Mouse (Mus musculus) thymus, adult 2 months (tissue): Measurements from ENCODE around the gene Tinagl1. TPM values are rescaled to one million over a fixed set of nuclear protein-coding genes. Genes with fewer than 3 reads are reported as not detected.

Experiments used
- DNase-seq: peaks from one replicate; pipeline ENCODE4 v3.0.0; 2021
- H3K27ac ChIP-seq: fragments of 200-500 bp; 2 replicates; pipeline ENCODE4 v1.5.1; 2012; ENCODE audit warnings: low read length, control low read depth; ENCODE audit not compliant: control insufficient read depth, insufficient read depth
- H3K27me3 ChIP-seq: fragments of 200-500 bp; 2 replicates; pipeline ENCODE4 v1.6.1; 2012; ENCODE audit warnings: mild to moderate bottlenecking, low read length, moderate library complexity, mixed read lengths; ENCODE audit not compliant: control insufficient read depth, insufficient read depth
- H3K36me3 ChIP-seq: fragments of 200-500 bp; 2 replicates; pipeline ENCODE4 v1.6.1; 2012; ENCODE audit warnings: mild to moderate bottlenecking, low read length, moderate library complexity; ENCODE audit not compliant: control insufficient read depth, insufficient read depth
- H3K4me1 ChIP-seq: fragments of 200-500 bp; replicated peaks from 2 replicates; pipeline ENCODE4 v1.6.1; 2012; ENCODE audit warnings: low read length; ENCODE audit not compliant: control insufficient read depth, insufficient read depth
- H3K4me3 ChIP-seq: fragments of 200-500 bp; 2 replicates; pipeline ENCODE4 v1.5.1; 2012; ENCODE audit warnings: mild to moderate bottlenecking, low read length, control low read depth, moderate library complexity; ENCODE audit not compliant: control insufficient read depth, insufficient read depth
- CTCF ChIP-seq: fragments of 200-500 bp; IDR thresholded peaks from 2 replicates; pipeline ENCODE4 v1.5.1; 2012; ENCODE audit warnings: mild to moderate bottlenecking, control low read depth, low read length, moderate library complexity, borderline replicate concordance; ENCODE audit not compliant: control insufficient read depth, poor library complexity, insufficient read depth; ENCODE audit errors: extremely low read depth
- POLR2A ChIP-seq: fragments of 200-500 bp; IDR thresholded peaks from 2 replicates; pipeline ENCODE4 v1.6.1; 2012; ENCODE audit warnings: mild to moderate bottlenecking, low read length, control low read depth, moderate library complexity; ENCODE audit not compliant: control insufficient read depth, poor library complexity, insufficient read depth; ENCODE audit errors: extremely low read depth
- WGBS: fragments of 180-500 bp; shearing (Covaris S2); methylation state at CpG from one replicate; pipeline ENCODE4 v1.1.7; 2018; 5-methylcytosine and 5-hydroxymethylcytosine counted together
- polyA plus RNA-seq: library from polyadenylated mRNA; depleted of rRNA; stranded (reverse); fragments of >200 nt; gene quantifications from 2 replicates; pipeline ENCODE4 v1.2.3, GENCODE M21; 2012

Gene Tinagl1
- polyA plus RNA-seq, 1 experiment, result 40.3 TPM

DNA sequence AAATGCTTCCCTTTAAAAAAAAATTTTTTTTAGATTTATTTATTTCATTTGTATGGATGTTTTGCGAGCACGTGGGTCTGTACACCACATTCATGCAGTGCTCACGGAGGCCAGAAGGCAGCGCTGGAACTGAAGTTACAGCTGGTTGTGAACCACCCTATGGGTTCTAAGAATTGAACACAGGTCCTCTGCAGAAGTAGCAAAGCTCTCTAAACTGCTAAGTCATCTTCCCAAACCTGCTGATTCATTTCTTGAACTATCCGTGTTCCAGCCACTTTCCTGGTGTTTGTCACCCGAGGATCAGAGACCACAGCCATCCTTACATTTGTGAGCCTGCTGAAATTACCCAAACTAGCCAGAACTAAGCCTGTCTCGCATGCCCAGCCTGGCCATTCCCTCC lies 37.5 kb upstream of the Tinagl1 start:
- DNase-seq, result no peak
- no peaks in the 10 kb centered on the region for H3K27me3 ChIP-seq
- no peaks in the 10 kb centered on the region for H3K36me3 ChIP-seq
- H3K4me3 ChIP-seq, result no peak overlapping the region
- TF ChIP-seq CTCF (no peak), POLR2A (no peak)
- no peak overlapping the region for H3K27ac ChIP-seq
- H3K4me1 ChIP-seq, result no peaks in the 10 kb centered on the region
- 66% methylated on average over 7 of the region's 7 CpGs for WGBS

- no peak for DNase-seq
- H3K27me3 ChIP-seq, result no peaks in the 10 kb centered on the region
- WGBS, result 88% methylated on average over 2 of the region's 2 CpGs
- H3K4me3 ChIP-seq, result no peak overlapping the region
- no peaks in the 10 kb centered on the region for H3K36me3 ChIP-seq
- H3K4me1 ChIP-seq, result no peaks in the 10 kb centered on the region
- no peak overlapping the region for H3K27ac ChIP-seq
- TF ChIP-seq POLR2A, result no peak
- TF ChIP-seq CTCF, result no peak
Observed at GRCm38 (mm10) chr4:130211870-130212269, 36.9 kb upstream of the Tinagl1 start.

DNA sequence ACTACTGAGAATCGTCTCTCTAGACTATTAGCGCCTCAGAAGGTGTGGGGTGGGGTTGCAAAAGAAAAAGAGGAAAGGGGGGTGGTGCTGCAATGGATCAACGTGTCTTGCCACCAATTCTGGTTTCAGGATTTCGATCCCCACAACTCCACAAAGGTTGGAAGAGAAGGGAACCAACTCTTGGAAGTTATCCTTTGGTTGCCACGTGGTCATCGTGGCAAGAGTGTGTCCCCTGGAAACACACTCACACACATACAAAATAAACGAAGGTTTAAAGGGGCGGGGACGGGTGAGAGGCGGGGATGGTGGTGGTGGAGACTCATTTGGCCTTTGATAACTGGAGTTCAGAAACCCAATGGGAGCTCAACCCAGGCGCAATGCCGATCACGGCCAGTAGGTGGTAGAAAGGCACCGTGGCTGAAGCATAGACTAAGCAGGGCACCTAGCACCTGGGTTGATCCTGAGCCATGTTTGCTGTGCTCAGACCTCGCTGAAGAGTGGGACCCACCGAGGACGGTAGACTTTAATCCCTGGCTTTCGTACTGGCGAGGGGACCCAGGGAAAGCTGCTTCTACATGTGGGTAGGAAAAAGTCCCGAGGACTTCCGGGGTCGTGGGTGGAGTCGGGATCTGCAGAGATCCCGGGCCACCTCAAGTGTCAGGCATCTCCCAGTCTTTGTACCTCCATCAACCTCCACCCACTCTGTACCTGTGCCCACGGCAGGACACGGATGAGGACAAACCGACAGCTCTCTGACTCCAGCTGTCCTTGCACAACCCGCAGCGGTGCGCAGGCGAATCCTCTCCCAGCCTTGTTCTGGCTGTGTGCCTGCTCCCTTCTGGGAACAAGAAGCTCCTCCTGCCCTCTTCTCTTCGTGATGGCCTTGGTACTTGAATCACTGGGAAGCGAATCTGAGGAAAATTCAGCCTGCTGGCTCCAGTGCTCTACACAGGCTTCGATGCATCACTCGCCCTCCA lies 24.1 kb upstream of the Tinagl1 start:
- DNase-seq, result peak; percentile 78
- H3K36me3 ChIP-seq, result no peaks in the 10 kb centered on the region
- TF ChIP-seq POLR2A, result no peak
- peak; percentile 85 for TF ChIP-seq CTCF
- no peaks in the 10 kb centered on the region; the same call in 1 of the 2 replicates for H3K27me3 ChIP-seq
- H3K4me1 ChIP-seq, result no peaks in the 10 kb centered on the region
- 19% methylated on average over 35 of the region's 35 CpGs for WGBS
- no peak overlapping the region for H3K27ac ChIP-seq
- H3K4me3 ChIP-seq, result no peak overlapping the region

GRCm38 (mm10) chr4:130196542-130196941 lies 21.6 kb upstream of the Tinagl1 start:
- no peak overlapping the region for H3K27ac ChIP-seq
- WGBS, result 21% methylated on average over 8 of the region's 8 CpGs
- no peak for TF ChIP-seq POLR2A
- no peak for DNase-seq
- H3K27me3 ChIP-seq, result no peaks in the 10 kb centered on the region; the same call in 1 of the 2 replicates
- H3K36me3 ChIP-seq, result no peaks in the 10 kb centered on the region
- no peaks in the 10 kb centered on the region for H3K4me1 ChIP-seq
- no peak overlapping the region for H3K4me3 ChIP-seq

DNA sequence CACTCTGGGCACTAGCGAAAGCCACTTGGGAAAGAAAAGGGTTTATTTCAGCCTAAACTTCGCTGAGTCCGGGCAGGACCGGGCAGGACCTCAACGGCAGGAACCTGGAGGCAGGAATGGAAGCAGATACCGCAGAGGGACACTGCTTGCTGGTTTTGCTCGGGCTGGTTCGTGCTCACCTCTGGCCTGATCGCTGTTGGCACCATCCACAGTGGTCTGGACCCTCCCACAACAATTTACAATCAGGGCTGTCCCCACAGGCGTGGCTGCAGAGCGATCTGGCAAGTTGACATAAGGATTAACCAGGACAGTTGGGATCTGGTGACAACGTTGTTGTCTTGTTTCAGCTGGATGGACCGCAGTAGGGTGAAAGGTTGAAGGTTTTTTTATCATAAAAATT lies 21.0 kb upstream of the Tinagl1 start:
- Histone ChIP-seq H3K27ac (no peak overlapping the region), H3K4me3 (no peak overlapping the region), H3K4me1 (no peaks in the 10 kb centered on the region), H3K36me3 (no peaks in the 10 kb centered on the region), H3K27me3 (no peaks in the 10 kb centered on the region; the same call in 1 of the 2 replicates)
- DNase-seq, result no peak
- TF ChIP-seq POLR2A (no peak), CTCF (no peak)
- WGBS, result 86% methylated on average over 13 of the region's 13 CpGs

- Histone ChIP-seq H3K4me1 (no peaks in the 10 kb centered on the region; the same call in 1 of the 2 replicates), H3K4me3 (no peak overlapping the region), H3K36me3 (no peaks in the 10 kb centered on the region), H3K27ac (no peak overlapping the region), H3K27me3 (no peaks in the 10 kb centered on the region; the same call in 1 of the 2 replicates)
- DNase-seq, result no peak
- 15% methylated on average over 9 of the region's 9 CpGs for WGBS
- no peak for TF ChIP-seq CTCF
Observed at GRCm38 (mm10) chr4:130192266-130192665, 17.3 kb upstream of the Tinagl1 start.

DNA sequence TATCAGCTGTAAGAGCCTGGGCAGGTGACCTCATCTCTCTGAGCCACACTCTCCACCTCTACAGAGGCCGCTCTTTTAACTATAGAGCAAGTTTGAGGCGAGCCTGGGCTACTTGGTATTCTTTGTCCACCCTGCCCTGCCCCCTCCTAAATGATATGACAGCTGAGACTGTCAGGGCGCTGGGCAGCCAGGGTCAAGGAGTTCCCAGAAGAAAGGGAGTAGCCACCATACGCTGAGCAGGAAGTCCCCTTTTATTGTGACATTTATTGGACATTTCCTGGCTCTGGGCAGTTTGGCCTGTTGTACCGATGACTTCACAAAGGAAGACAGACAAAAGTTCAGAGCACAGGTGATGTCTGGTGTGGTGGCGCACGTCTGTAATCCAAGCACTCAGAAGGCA lies 14.7 kb upstream of the Tinagl1 start:
- Histone ChIP-seq H3K4me1 (no peaks in the 10 kb centered on the region; the same call in 1 of the 2 replicates), H3K36me3 (no peaks in the 10 kb centered on the region), H3K27ac (no peak overlapping the region), H3K27me3 (no peaks in the 10 kb centered on the region), H3K4me3 (no peak overlapping the region)
- WGBS, result 82% methylated on average over 7 of the region's 7 CpGs
- DNase-seq, result no peak
- no peak for TF ChIP-seq POLR2A
- TF ChIP-seq CTCF, result no peak
